Mouse (Mus musculus) olfactory bulb, adult 2 months (tissue): ENCODE data around the gene Fstl4.

ENCODE experiments used
- CTCF ChIP-seq: fragments of 200-500 bp; IDR thresholded peaks from 2 replicates; pipeline ENCODE4 v1.5.1; 2012; ENCODE audit warnings: low read depth, mild to moderate bottlenecking, low read length, moderate library complexity; ENCODE audit not compliant: insufficient read depth
- POLR2A ChIP-seq: fragments of 200-500 bp; IDR thresholded peaks from 2 replicates; pipeline ENCODE4 v1.6.1; 2012; ENCODE audit warnings: mild to moderate bottlenecking, low read depth, low read length, moderate library complexity; ENCODE audit not compliant: insufficient read depth

DNA sequence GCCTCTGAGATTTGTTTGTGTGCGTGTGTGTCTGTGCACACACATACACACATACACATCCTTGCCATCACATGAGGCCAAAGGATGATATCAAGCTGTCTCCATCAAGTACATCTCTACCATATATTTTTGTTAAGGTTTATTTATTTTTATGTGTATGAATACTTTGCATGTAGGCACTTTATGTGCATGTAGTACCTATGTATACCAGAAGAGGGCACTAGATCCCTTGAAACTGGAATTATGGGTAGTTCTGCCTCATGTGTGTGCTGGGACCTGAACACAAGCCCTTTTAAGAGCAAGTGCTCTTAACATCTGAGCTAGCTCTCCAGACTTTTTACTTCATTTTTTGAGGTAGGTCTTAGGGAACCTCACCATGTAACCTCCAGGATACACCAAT lies 38.4 kb upstream of the Fstl4 start:
- no peak for TF ChIP-seq POLR2A
- no peak for TF ChIP-seq CTCF
